ENCODE assay signal across 14 mouse cellular contexts in the genomic region with DNA sequence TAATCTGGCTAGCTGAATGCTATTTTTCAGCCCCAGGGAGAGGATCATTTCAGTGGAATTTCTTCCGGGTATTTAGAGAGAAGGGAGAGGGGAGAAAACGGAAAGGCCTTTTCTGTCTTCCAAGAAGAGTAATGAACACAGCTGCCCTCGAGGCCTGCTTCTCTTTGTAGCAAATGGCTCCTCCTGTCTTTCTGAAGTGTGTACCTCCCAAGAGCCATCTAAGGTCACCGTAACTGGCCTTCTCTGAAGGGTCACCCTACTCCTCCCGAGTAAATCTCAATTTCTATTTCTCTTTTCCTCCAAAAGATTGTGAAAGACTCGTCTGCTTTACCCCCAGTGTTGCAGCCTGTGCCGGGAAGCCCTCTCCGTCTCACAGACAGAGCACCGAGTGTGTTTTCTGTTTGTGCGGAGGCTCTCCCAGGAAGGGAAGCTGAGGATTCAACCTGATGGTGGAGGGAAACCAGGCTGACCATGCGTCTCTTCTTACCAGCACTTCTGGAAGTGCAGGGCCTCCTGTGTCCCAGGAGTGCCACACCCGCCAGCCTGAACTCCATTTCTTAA.
DNase-seq lines count a peak whose midpoint lies in the region; ATAC-seq and TF ChIP-seq lines count a peak whose summit lies in the region.
"Had no signal": no experiment of that assay in that cellular context is flagged by ENCODE, and none has a peak within 500 bp of the region (broad histone marks: within the 10 kb centered on the region; RNA-seq: fewer than 3 reads in every experiment).

No protein-coding gene starts in this region.

- intact Hi-C loops in left cerebral cortex, adult 2 months (cut with DNase I): no loop called here

- H3K9ac ChIP-seq in hindbrain, embryonic 13.5 days: no peak overlapping the region; the same call in 1 of the 2 replicates
- no peak overlapping the region for H3K9ac ChIP-seq in hindbrain, postnatal 0 days (replicated peaks; ENCODE audit: low read length)
- H3K9ac ChIP-seq in embryonic facial prominence, embryonic 13.5 days: no peak overlapping the region
- H3K9ac ChIP-seq in limb, embryonic 14.5 days (ENCODE audit: low read depth, low read length, severe bottlenecking): no peak overlapping the region
- H3K9ac ChIP-seq: liver, embryonic 12.5 days had no signal

- peak; percentile 28 for DNase-seq in embryo, embryonic 10.5 days (ENCODE audit: low spot score)
- no peak for DNase-seq in embryo, embryonic 10 days (ENCODE audit: low spot score)
- DNase-seq in hindbrain, postnatal 0 days (ENCODE audit: low spot score): no peak
- no peak for DNase-seq in limb, embryonic 14.5 days (ENCODE audit: low spot score)
- DNase-seq in left cerebral cortex, adult 2 months (ENCODE audit: extremely low spot score in 1 of 2, low spot score in 2 of 2): no peak
- no peak for DNase-seq in left cerebral cortex, adult 11 months (ENCODE audit: low spot score)
- DNase-seq: cerebellum, postnatal 10 days; kidney, postnatal 25 days; lung, postnatal 10 days; spleen, adult 18-20 months; thymus, adult 18-20 months had no signal

- WGBS in hindbrain, embryonic 13.5 days: 66% methylated on average over 12 of the region's 12 CpGs
- WGBS in hindbrain, postnatal 0 days: 69% methylated on average over 12 of the region's 12 CpGs
- 56% methylated on average over 12 of the region's 12 CpGs for WGBS in embryonic facial prominence, embryonic 13.5 days
- WGBS in limb, embryonic 14.5 days: 69% methylated on average over 12 of the region's 12 CpGs

- no peaks in the 10 kb centered on the region for H3K36me3 ChIP-seq in hindbrain, embryonic 13.5 days
- no peaks in the 10 kb centered on the region for H3K36me3 ChIP-seq in hindbrain, postnatal 0 days (ENCODE audit: insufficient read depth, low read length)
- no peaks in the 10 kb centered on the region for H3K36me3 ChIP-seq in embryonic facial prominence, embryonic 13.5 days
- no peaks in the 10 kb centered on the region for H3K36me3 ChIP-seq in limb, embryonic 14.5 days (ENCODE audit: control insufficient read depth, insufficient read depth, low read length)
- H3K36me3 ChIP-seq: liver, embryonic 12.5 days had no signal

- ATAC-seq in hindbrain, embryonic 13.5 days (ENCODE audit: low FRiP score): no peak
- ATAC-seq in hindbrain, postnatal 0 days: no peak
- ATAC-seq in embryonic facial prominence, embryonic 13.5 days (ENCODE audit: insufficient number of reproducible peaks, insufficient read depth, low FRiP score, low TSS enrichment, low read depth): no peak
- ATAC-seq in limb, embryonic 14.5 days (ENCODE audit: low FRiP score, low read depth): peak; percentile 34; the same call in 1 of the 2 replicates
- ATAC-seq: liver, embryonic 12.5 days had no signal

- peak overlapping the region; percentile 1; the same call in 1 of the 2 replicates for H3K27ac ChIP-seq in hindbrain, embryonic 13.5 days
- no peak overlapping the region for H3K27ac ChIP-seq in hindbrain, postnatal 0 days
- peak overlapping the region; percentile 84 for H3K27ac ChIP-seq in embryonic facial prominence, embryonic 13.5 days
- H3K27ac ChIP-seq in limb, embryonic 14.5 days (replicated peaks; ENCODE audit: low read depth, low read length): peak overlapping the region; percentile 62
- H3K27ac ChIP-seq in left cerebral cortex, adult 2 months: no peak overlapping the region
- H3K27ac ChIP-seq: liver, embryonic 12.5 days had no signal

- no peak for TF ChIP-seq POLR2A in limb, embryonic 14.5 days (IDR thresholded peaks at IDR 0.05; ENCODE audit: borderline replicate concordance, extremely low read depth, insufficient read depth, insufficient read length)

- no peaks in the 10 kb centered on the region for H3K27me3 ChIP-seq in hindbrain, embryonic 13.5 days
- H3K27me3 ChIP-seq in hindbrain, postnatal 0 days (ENCODE audit: insufficient read depth, low read length): no peaks in the 10 kb centered on the region
- no peaks in the 10 kb centered on the region for H3K27me3 ChIP-seq in embryonic facial prominence, embryonic 13.5 days
- no peaks in the 10 kb centered on the region for H3K27me3 ChIP-seq in limb, embryonic 14.5 days (ENCODE audit: control insufficient read depth, insufficient read depth, low read length)
- H3K27me3 ChIP-seq: liver, embryonic 12.5 days had no signal

- H3K9me3 ChIP-seq in hindbrain, embryonic 13.5 days: no peaks in the 10 kb centered on the region
- H3K9me3 ChIP-seq in hindbrain, postnatal 0 days (ENCODE audit: low read length): no peaks in the 10 kb centered on the region
- H3K9me3 ChIP-seq in embryonic facial prominence, embryonic 13.5 days: no peaks in the 10 kb centered on the region
- H3K9me3 ChIP-seq in limb, embryonic 14.5 days (ENCODE audit: control insufficient read depth, low read length): no peaks in the 10 kb centered on the region
- H3K9me3 ChIP-seq: liver, embryonic 12.5 days had no signal

- no peak overlapping the region for H3K4me2 ChIP-seq in hindbrain, embryonic 13.5 days
- no peak overlapping the region for H3K4me2 ChIP-seq in hindbrain, postnatal 0 days (ENCODE audit: low read depth, low read length)
- peak overlapping the region; percentile 12; the same call in 1 of the 2 replicates for H3K4me2 ChIP-seq in embryonic facial prominence, embryonic 13.5 days
- no peak overlapping the region for H3K4me2 ChIP-seq in limb, embryonic 14.5 days (replicated peaks; ENCODE audit: low read depth, low read length, severe bottlenecking)
- H3K4me2 ChIP-seq: liver, embryonic 12.5 days had no signal

- H3K4me1 ChIP-seq in hindbrain, embryonic 13.5 days (replicated peaks): peaks cover 13% of the 10 kb centered on the region
- no peaks in the 10 kb centered on the region for H3K4me1 ChIP-seq in hindbrain, postnatal 0 days (ENCODE audit: insufficient read depth, low read length)
- peaks cover 18% of the 10 kb centered on the region for H3K4me1 ChIP-seq in embryonic facial prominence, embryonic 13.5 days
- H3K4me1 ChIP-seq in limb, embryonic 14.5 days (ENCODE audit: control insufficient read depth, insufficient read depth, low read length): peaks cover 14% of the 10 kb centered on the region
- H3K4me1 ChIP-seq: liver, embryonic 12.5 days had no signal

- TF ChIP-seq CTCF in hindbrain, postnatal 0 days (IDR thresholded peaks at IDR 0.05; ENCODE audit: low read depth): no peak
- no peak for TF ChIP-seq CTCF in left cerebral cortex, adult 2 months (IDR thresholded peaks at IDR 0.05)

- H3K4me3 ChIP-seq in hindbrain, embryonic 13.5 days: no peak overlapping the region
- H3K4me3 ChIP-seq in hindbrain, postnatal 0 days (ENCODE audit: low read length): no peak overlapping the region
- no peak overlapping the region for H3K4me3 ChIP-seq in embryonic facial prominence, embryonic 13.5 days
- no peak overlapping the region for H3K4me3 ChIP-seq in limb, embryonic 14.5 days (replicated peaks; ENCODE audit: low read length)
- no peak overlapping the region for H3K4me3 ChIP-seq in left cerebral cortex, adult 2 months
- H3K4me3 ChIP-seq: liver, embryonic 12.5 days had no signal

Comparison
In these comparisons a context has a peak if more than half of its experiments do, and no peak if none do; other contexts are left out.
1. H3K27ac ChIP-seq: peak in hindbrain, embryonic 13.5 days (single experiment), embryonic facial prominence, embryonic 13.5 days (single experiment) and limb, embryonic 14.5 days (single experiment); none in hindbrain, postnatal 0 days (single experiment) and left cerebral cortex, adult 2 months (single experiment).